Mouse (Mus musculus) cerebellum, adult 2 months (tissue): ENCODE data around the gene Gpatch4.

ENCODE experiments used
- CTCF ChIP-seq: fragments of 200-500 bp; IDR thresholded peaks from 2 replicates; pipeline ENCODE4 v1.5.1; 2011; ENCODE audit warnings: low read depth, mild to moderate bottlenecking, control low read depth, low read length, moderate library complexity, borderline replicate concordance; ENCODE audit not compliant: insufficient read depth
- POLR2A ChIP-seq: fragments of 200-500 bp; IDR thresholded peaks from 2 replicates; pipeline ENCODE4 v1.6.1; 2011; ENCODE audit warnings: low read length, control low read depth, borderline replicate concordance; ENCODE audit not compliant: insufficient read depth

DNA sequence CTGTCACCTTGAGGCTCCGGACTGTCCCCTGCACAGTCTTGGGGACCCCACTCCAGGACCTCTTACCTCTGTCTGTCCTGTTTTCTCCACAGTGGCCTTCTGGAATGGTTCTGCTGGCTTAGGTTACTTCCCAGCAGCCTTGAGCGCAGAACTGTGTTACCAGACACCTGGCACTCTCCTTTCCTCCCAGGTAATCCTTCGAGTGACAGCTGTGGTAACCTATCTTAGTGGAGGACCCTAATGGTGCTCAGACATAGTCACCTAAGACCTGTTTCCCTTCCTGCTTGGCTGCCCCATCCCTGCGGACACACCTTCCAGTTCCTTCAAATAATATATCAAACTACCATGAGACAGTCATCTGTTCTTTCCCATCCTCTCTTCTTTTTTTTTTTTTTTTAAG lies 35.3 kb downstream of the Gpatch4 start, which contains the start of gene Ttc24:
- TF ChIP-seq CTCF (no peak), POLR2A (no peak)
